Mouse (Mus musculus) myocyte (in vitro differentiated cells): ENCODE measurements around the gene Dmrtc2. TPM values are rescaled to one million over a fixed set of nuclear protein-coding genes. Genes with fewer than 3 reads are reported as not detected.
"Not testable (repeated sequence)": the region's sequence is repeated elsewhere in the genome, so short reads cannot be mapped to it uniquely, and the experiment has no call there.

ENCODE experiments used
- H3K27me3 ChIP-seq: one replicate; pipeline ENCODE4 v1.6.1; 2011; ENCODE audit not compliant: control insufficient read depth, insufficient read depth, insufficient read length
- H3K36me3 ChIP-seq: one replicate; pipeline ENCODE4 v1.6.1; 2011; ENCODE audit not compliant: control insufficient read depth, insufficient read depth
- H3K4me2 ChIP-seq: one replicate; pipeline ENCODE4 v1.6.1; 2011; ENCODE audit warnings: low read depth, control low read depth
- H3K4me3 ChIP-seq: one replicate; pipeline ENCODE4 v1.5.1; 2011; ENCODE audit warnings: mild to moderate bottlenecking, control low read depth, moderate library complexity
- H3K79me2 ChIP-seq: one replicate; pipeline ENCODE4 v1.6.1; 2011; ENCODE audit not compliant: control insufficient read depth, insufficient read depth
- H3ac ChIP-seq: one replicate; pipeline ENCODE4 v1.6.1; 2011; ENCODE audit not compliant: control insufficient read depth, insufficient read length
- CEBPB ChIP-seq: IDR thresholded peaks from 2 replicates; pipeline ENCODE4 v1.6.1; 2011; ENCODE audit warnings: mild to moderate bottlenecking, moderate library complexity; ENCODE audit not compliant: poor library complexity, insufficient read depth, severe bottlenecking
- E2F4 ChIP-seq: IDR thresholded peaks from one replicate; pipeline ENCODE4 v1.6.1; 2011; ENCODE audit warnings: mild to moderate bottlenecking, control low read depth, moderate library complexity; ENCODE audit not compliant: insufficient read depth
- MAX ChIP-seq: IDR thresholded peaks from one replicate; pipeline ENCODE4 v1.6.1; 2011; ENCODE audit warnings: low read depth, mild to moderate bottlenecking, control low read depth
- MYOD1 ChIP-seq, 3 experiments: IDR thresholded peaks; one replicate each; pipeline ENCODE4 v1.6.1; 2011; ENCODE audit warnings: control low read depth in 2 of 3, low read depth in 2 of 3, mild to moderate bottlenecking in 2 of 3, moderate library complexity in 1 of 3; ENCODE audit not compliant: insufficient read length in 2 of 3, control insufficient read depth in 1 of 3
- MYOG ChIP-seq, 3 experiments: IDR thresholded peaks; one replicate each; pipeline ENCODE4 v1.6.1; 2011; ENCODE audit warnings: control low read depth in 2 of 3, low read depth in 2 of 3, mild to moderate bottlenecking in 2 of 3; ENCODE audit not compliant: insufficient read length in 2 of 3, control insufficient read depth in 1 of 3, insufficient read depth in 1 of 3
- POLR2A ChIP-seq: IDR thresholded peaks from one replicate; pipeline ENCODE4 v1.6.1; 2011; ENCODE audit warnings: low read depth, mild to moderate bottlenecking, control low read depth, moderate library complexity; ENCODE audit not compliant: insufficient read length
- POLR2AphosphoS2 ChIP-seq: IDR thresholded peaks from one replicate; pipeline ENCODE4 v1.6.1; 2011; ENCODE audit warnings: low read depth, control low read depth; ENCODE audit not compliant: insufficient read length
- REST ChIP-seq: IDR thresholded peaks from one replicate; pipeline ENCODE4 v1.6.1; 2011; ENCODE audit warnings: mild to moderate bottlenecking, control low read depth, moderate library complexity; ENCODE audit not compliant: insufficient read depth, insufficient read length
- SRF ChIP-seq: IDR thresholded peaks from one replicate; pipeline ENCODE4 v1.6.1; 2011; ENCODE audit warnings: low read depth; ENCODE audit not compliant: control insufficient read depth, insufficient read length
- TCF12 ChIP-seq: IDR thresholded peaks from one replicate; pipeline ENCODE4 v1.6.1; 2011; ENCODE audit warnings: mild to moderate bottlenecking, control low read depth; ENCODE audit not compliant: poor library complexity, insufficient read depth, severe bottlenecking
- TCF3 ChIP-seq: IDR thresholded peaks from one replicate; pipeline ENCODE4 v1.6.1; 2011; ENCODE audit warnings: low read depth, control low read depth; ENCODE audit not compliant: insufficient read length
- USF1 ChIP-seq: IDR thresholded peaks from one replicate; pipeline ENCODE4 v1.6.1; 2011; ENCODE audit warnings: low read depth, mild to moderate bottlenecking, control low read depth, moderate library complexity
- polyA plus RNA-seq: library from polyadenylated mRNA; unstranded; fragments of >200 nt; fragmentation: generic; extraction: Trizol; gene quantifications from one replicate; pipeline ENCODE4 v1.2.1, GENCODE M21; 2012; ENCODE audit warnings: missing spikeins

The Dmrtc2 gene
- polyA plus RNA-seq, 1 experiment, result not detected

DNA sequence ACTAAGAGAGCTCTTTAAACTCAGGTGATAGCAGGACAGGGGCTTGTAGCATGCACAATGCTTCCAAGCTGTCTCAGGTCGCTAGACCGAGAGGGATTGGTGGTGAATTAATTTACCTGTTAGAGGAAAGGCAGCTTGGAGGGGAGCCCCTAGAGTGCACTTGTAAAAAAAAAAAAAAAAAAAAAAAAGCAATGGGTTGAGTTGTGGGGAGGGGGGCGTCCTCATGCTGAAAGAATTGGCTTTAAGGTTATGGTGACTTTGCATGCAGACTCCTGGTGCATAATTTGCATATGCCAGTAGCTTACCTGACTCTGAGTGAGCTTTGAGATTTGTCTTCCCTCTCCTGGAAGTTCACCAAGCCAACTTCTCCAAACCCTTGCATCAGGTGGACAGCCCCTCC is 29.5 kb upstream of the Dmrtc2 start:
- no peak overlapping the region for H3ac ChIP-seq
- H3K36me3 ChIP-seq, result no peaks in the 10 kb centered on the region
- H3K27me3 ChIP-seq, result no peaks in the 10 kb centered on the region
- no peak overlapping the region for H3K4me3 ChIP-seq
- no peak overlapping the region for H3K4me2 ChIP-seq
- no peaks in the 10 kb centered on the region for H3K79me2 ChIP-seq
- TF ChIP-seq REST (no peak), SRF (no peak), MYOD1 (IDR thresholded peaks at IDR 0.05; ENCODE audit: control insufficient read depth in 1 of 3, insufficient read length in 2 of 3, low read depth in 2 of 3) (no peak), CEBPB (no peak), TCF12 (no peak), TCF3 (no peak), USF1 (no peak), MYOG (IDR thresholded peaks at IDR 0.05; ENCODE audit: control insufficient read depth in 1 of 3, insufficient read depth in 1 of 3, insufficient read length in 2 of 3, low read depth in 2 of 3) (no peak), POLR2AphosphoS2 (no peak)

DNA sequence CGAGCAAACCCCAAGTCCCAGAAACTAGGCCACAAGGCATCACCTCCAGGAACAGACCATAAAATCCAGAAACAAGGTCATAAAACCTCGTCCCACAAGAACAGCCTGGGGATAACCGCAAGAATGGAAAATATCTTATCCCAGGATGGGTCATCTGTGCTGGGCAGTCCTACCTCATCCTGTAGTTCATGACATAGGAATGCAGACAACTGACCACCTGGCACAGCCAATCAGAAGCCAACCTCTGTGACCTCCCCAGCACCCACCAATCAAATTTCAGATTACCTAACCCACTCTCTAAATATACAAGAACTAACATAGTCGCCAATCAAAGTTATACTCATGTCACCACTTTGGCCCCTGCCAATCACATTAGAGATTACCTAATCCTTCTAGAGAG is 28.8 kb upstream of the Dmrtc2 start:
- Histone ChIP-seq H3K36me3 (no peaks in the 10 kb centered on the region), H3ac (no peak overlapping the region), H3K4me2 (no peak overlapping the region), H3K4me3 (no peak overlapping the region), H3K27me3 (no peaks in the 10 kb centered on the region), H3K79me2 (no peaks in the 10 kb centered on the region)
- TF ChIP-seq MYOG (IDR thresholded peaks at IDR 0.05; ENCODE audit: control insufficient read depth in 1 of 3, insufficient read depth in 1 of 3, insufficient read length in 2 of 3, low read depth in 2 of 3) (no peak), REST (no peak), USF1 (no peak), MYOD1 (IDR thresholded peaks at IDR 0.05; ENCODE audit: control insufficient read depth in 1 of 3, insufficient read length in 2 of 3, low read depth in 2 of 3) (peak; percentile 30 to 79 (median 75))

DNA sequence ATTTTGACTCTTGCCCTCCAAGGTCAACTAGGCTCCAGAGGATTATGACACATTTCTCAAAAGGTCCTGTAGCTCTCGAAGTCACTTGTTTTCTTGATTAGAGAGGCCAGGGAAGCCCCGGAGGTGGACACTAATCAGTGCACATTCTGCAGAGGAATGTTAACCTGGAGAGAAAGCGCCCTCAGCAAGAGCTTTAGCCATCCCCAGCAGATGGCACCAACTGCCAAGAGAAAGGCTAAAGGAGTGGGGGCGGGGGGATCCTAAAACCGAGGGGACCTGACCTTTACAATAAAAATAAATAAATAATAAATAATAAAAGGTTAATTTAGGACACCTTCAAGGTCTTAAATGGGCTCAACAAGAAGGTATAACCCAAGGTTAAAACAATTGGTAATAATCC is 25.7 kb upstream of the Dmrtc2 start:
- H3K4me3 ChIP-seq, result no peak overlapping the region
- no peak overlapping the region for H3ac ChIP-seq
- no peak overlapping the region for H3K4me2 ChIP-seq
- TF ChIP-seq CEBPB (no peak), REST (no peak), MYOD1 (IDR thresholded peaks at IDR 0.05; ENCODE audit: control insufficient read depth in 1 of 3, insufficient read length in 2 of 3, low read depth in 2 of 3) (no peak), USF1 (no peak), TCF12 (no peak), POLR2A (no peak), MAX (no peak), POLR2AphosphoS2 (no peak), E2F4 (no peak), MYOG (IDR thresholded peaks at IDR 0.05; ENCODE audit: control insufficient read depth in 1 of 3, insufficient read depth in 1 of 3, insufficient read length in 2 of 3, low read depth in 2 of 3) (no peak), TCF3 (no peak), SRF (no peak)
- H3K27me3 ChIP-seq, result no peaks in the 10 kb centered on the region
- no peaks in the 10 kb centered on the region for H3K36me3 ChIP-seq
- no peaks in the 10 kb centered on the region for H3K79me2 ChIP-seq

DNA sequence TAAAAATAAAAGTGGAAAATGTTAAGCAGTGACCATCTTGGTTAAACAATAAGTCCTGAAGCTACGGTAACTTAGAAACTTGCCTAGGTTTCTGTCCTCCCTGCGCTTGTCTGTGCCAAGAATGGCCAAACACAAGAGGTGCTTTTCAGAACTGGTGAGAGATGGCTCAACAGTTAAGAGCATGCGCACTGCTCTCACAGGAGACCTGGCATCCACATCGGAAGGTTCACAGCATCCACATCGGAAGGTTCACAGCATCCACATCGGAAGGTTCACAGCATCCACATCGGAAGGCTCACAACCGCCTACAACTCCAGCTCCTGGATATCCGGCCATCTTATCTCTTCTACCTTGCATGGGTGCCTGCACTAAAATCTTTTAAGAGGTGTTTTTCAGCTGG is 24.7 kb upstream of the Dmrtc2 start:
- H3ac ChIP-seq, result no peak overlapping the region
- no peak overlapping the region for H3K4me3 ChIP-seq

DNA sequence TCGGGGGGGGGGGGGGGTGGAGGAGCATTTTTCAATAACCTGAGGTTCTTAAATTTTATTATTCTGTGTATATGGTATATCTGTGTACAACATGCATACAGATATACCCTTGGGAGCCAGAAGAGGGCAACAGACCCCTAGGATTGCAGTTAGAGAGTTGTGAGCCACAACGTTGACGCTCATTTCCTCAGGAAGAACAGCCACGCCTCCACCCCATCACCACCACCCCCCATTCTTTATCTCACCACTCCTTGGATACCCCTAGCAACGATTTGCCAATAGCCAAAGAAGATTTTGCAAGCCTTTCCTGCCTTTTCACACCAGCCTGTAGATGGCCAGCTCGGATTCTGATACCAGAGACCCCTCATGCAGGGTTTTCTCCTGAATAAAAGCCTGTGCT is 24.1 kb upstream of the Dmrtc2 start:
- Histone ChIP-seq H3K27me3 (no peaks in the 10 kb centered on the region), H3ac (no peak overlapping the region), H3K36me3 (no peaks in the 10 kb centered on the region), H3K4me3 (no peak overlapping the region), H3K4me2 (no peak overlapping the region), H3K79me2 (no peaks in the 10 kb centered on the region)
- TF ChIP-seq POLR2A (no peak), TCF12 (no peak), MAX (no peak), REST (no peak), MYOD1 (IDR thresholded peaks at IDR 0.05; ENCODE audit: control insufficient read depth in 1 of 3, insufficient read length in 2 of 3, low read depth in 2 of 3) (no peak), USF1 (no peak), POLR2AphosphoS2 (no peak), TCF3 (no peak), E2F4 (no peak), SRF (no peak), MYOG (IDR thresholded peaks at IDR 0.05; ENCODE audit: control insufficient read depth in 1 of 3, insufficient read depth in 1 of 3, insufficient read length in 2 of 3, low read depth in 2 of 3) (no peak)

More for the DNA sequence above, 24.7 kb upstream of the Dmrtc2 start:
- Histone ChIP-seq H3K4me2 (no peak overlapping the region), H3K79me2 (no peaks in the 10 kb centered on the region), H3K36me3 (no peaks in the 10 kb centered on the region), H3K27me3 (no peaks in the 10 kb centered on the region)
- TF ChIP-seq CEBPB (no peak), MYOG (IDR thresholded peaks at IDR 0.05; ENCODE audit: control insufficient read depth in 1 of 3, insufficient read depth in 1 of 3, insufficient read length in 2 of 3, low read depth in 2 of 3) (no peak), TCF3 (no peak), TCF12 (no peak), MYOD1 (IDR thresholded peaks at IDR 0.05; ENCODE audit: control insufficient read depth in 1 of 3, insufficient read length in 2 of 3, low read depth in 2 of 3) (no peak), POLR2AphosphoS2 (no peak), MAX (no peak), USF1 (no peak), POLR2A (no peak), REST (no peak), SRF (no peak), E2F4 (no peak)

DNA sequence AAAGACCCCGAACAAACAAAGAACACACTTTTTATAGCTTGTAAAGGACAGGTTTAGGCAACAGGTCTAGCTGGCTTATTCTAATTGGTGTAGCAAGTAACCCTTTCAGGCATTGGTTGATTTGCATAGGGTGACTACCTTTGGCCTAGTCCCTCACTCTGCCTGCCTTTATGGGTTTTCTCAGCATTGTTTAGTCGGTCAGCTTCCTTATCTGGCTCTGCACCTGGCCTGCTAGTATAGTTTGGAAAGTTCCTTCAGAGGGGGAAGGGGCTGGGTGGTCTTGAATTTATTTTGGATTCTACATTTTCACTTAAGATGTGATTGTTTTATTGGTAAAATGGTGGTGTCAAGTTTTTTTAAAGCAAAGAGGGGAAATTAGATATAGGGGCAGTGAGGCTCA is 23.3 kb upstream of the Dmrtc2 start:
- H3K4me2 ChIP-seq, result not testable (repeated sequence)

More for the DNA sequence above, 23.3 kb upstream of the Dmrtc2 start:
- H3K4me3 ChIP-seq, H3ac ChIP-seq, H3K79me2 ChIP-seq, H3K36me3 ChIP-seq, H3K27me3 ChIP-seq: not testable (repeated sequence)
